Mouse (Mus musculus): ENCODE measurements around the gene Nifk.

Gene Nifk

DNA sequence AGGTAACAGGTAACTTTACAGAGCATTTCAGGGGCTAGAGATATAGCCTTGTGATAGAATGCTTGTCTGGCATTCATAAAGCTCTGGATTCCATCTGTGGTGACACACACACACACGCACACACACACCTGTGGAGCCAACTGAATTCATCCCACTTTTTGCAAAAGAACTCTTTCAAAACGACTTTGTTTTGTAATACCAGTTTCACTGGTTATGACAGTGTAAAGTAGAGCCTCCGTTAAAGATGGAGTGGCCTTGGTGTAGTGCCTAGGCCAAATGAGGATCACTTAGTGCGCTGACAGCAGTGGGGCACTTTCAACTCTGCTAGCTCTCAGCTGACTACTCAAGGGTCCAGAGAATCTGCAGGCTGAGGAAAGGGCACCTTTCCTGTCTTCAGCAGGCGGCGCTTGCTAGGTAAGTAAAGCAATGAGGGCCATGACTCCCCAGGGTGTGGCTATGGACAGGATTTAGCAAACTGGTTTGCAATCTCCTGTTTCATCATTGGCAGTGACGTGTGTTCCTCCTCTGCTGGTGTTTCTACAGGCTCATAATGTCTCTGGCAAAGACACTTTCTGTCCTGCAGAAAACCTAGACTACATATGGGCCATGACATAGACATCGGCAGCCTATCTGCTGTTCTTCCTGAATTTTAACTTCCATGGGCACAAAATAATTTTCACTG lies 58.6 kb downstream of the Nifk start:
- DNase-seq (ENCODE audit: low read depth, low spot score): no peak
